Mouse (Mus musculus) liver, embryonic 16.5 days (tissue): ENCODE measurements around the gene Lsm12. TPM values are rescaled to one million over a fixed set of nuclear protein-coding genes. Genes with fewer than 3 reads are reported as not detected.

Experiments used
- ATAC-seq: fragments of 200-750 bp; cut with Nextera tagmentation; 2 replicates; pipeline ENCODE4 v1.8.0; 2017; ENCODE audit warnings: low read depth, mild to moderate bottlenecking, moderate number of reproducible peaks, moderate library complexity
- H3K27ac ChIP-seq: fragments of 300-500 bp; sonication (generic); 2 replicates; pipeline ENCODE4 v1.5.1; 2014; ENCODE audit warnings: mild to moderate bottlenecking, low read length
- H3K27me3 ChIP-seq: fragments of 300-500 bp; sonication (generic); 2 replicates; pipeline ENCODE4 v1.6.1; 2014; ENCODE audit warnings: low read depth, low read length, mixed read lengths; ENCODE audit not compliant: control insufficient read depth, insufficient read depth
- H3K36me3 ChIP-seq: fragments of 300-500 bp; sonication (generic); 2 replicates; pipeline ENCODE4 v1.6.1; 2014; ENCODE audit warnings: mild to moderate bottlenecking; ENCODE audit not compliant: control insufficient read depth, insufficient read depth
- H3K4me1 ChIP-seq: fragments of 300-500 bp; sonication (generic); 2 replicates; pipeline ENCODE4 v1.6.1; 2014; ENCODE audit warnings: low read depth, low read length, mixed read lengths; ENCODE audit not compliant: control insufficient read depth
- H3K4me2 ChIP-seq: fragments of 300-500 bp; sonication (generic); 2 replicates; pipeline ENCODE4 v1.6.1; 2014; ENCODE audit warnings: low read depth, low read length, mixed read lengths
- H3K4me3 ChIP-seq: fragments of 300-500 bp; sonication (generic); 2 replicates; pipeline ENCODE4 v1.5.1; 2014; ENCODE audit warnings: low read depth, mild to moderate bottlenecking, low read length
- H3K9ac ChIP-seq: fragments of 300-500 bp; sonication (generic); 2 replicates; pipeline ENCODE4 v1.6.1; 2014; ENCODE audit warnings: low read depth, low read length
- H3K9me3 ChIP-seq: fragments of 300-500 bp; sonication (generic); replicated peaks from 2 replicates; pipeline ENCODE4 v1.6.1; 2016; ENCODE audit warnings: low read length; ENCODE audit not compliant: control insufficient read depth
- WGBS: fragments of 180-500 bp; shearing (Covaris S2); extraction: QIAGEN DNeasy Blood & Tissue Kit; methylation state at CpG from one replicate; pipeline ENCODE4 v1.1.7; 2014; ENCODE audit not compliant: insufficient replicate concordance; 5-methylcytosine and 5-hydroxymethylcytosine counted together
- polyA plus RNA-seq: library from polyadenylated mRNA; unstranded; fragments of >200 nt; fragmentation: Nextera tagmentation; extraction: Ambion mirVana; gene quantifications from 2 replicates; pipeline ENCODE4 v1.2.1, GENCODE M21; 2015

Lsm12 gene
- polyA plus RNA-seq, 1 experiment from 2014 or later: 52.5 TPM

- 54% methylated on average over 21 of the region's 21 CpGs for WGBS
- no peak overlapping the region for H3K9ac ChIP-seq
- no peak overlapping the region for H3K4me2 ChIP-seq
- H3K27ac ChIP-seq: 0 out of 2 replicates have a peak overlapping the region, but pooled peaks have one; percentile 35
- no peaks in the 10 kb centered on the region for H3K9me3 ChIP-seq
- H3K36me3 ChIP-seq: no peaks in the 10 kb centered on the region; the same call in 1 of the 2 replicates
- H3K4me3 ChIP-seq: no peak overlapping the region
- peaks cover 8% of the 10 kb centered on the region for H3K4me1 ChIP-seq
- no peaks in the 10 kb centered on the region for H3K27me3 ChIP-seq
- peak; percentile 85 for ATAC-seq
Observed at GRCm38 (mm10) chr11:102196018-102196797, 11.1 kb upstream of the Lsm12 start.

- no peaks in the 10 kb centered on the region for H3K9me3 ChIP-seq
- WGBS: 76% methylated on average over 9 of the region's 9 CpGs
- ATAC-seq: no peak
Observed at GRCm38 (mm10) chr11:102193657-102194440, 8.8 kb upstream of the Lsm12 start.

GRCm38 (mm10) chr11:102190848-102191247 is 5.8 kb upstream of the Lsm12 start:
- Histone ChIP-seq H3K4me3 (no peak overlapping the region; the same call in 1 of the 2 replicates), H3K9me3 (no peaks in the 10 kb centered on the region), H3K27me3 (no peaks in the 10 kb centered on the region), H3K4me1 (peaks cover 24% of the 10 kb centered on the region), H3K27ac (0 out of 2 replicates have a peak overlapping the region, but pooled peaks have one; percentile 6), H3K9ac (0 out of 2 replicates have a peak overlapping the region, but pooled peaks have one; percentile 3), H3K36me3 (no peaks in the 10 kb centered on the region), H3K4me2 (peak overlapping the region; percentile 89)
- 10% methylated on average over 4 of the region's 4 CpGs for WGBS
- ATAC-seq: no peak

More at GRCm38 (mm10) chr11:102193657-102194440, 8.8 kb upstream of the Lsm12 start:
- Histone ChIP-seq H3K27me3 (no peaks in the 10 kb centered on the region), H3K27ac (no peak overlapping the region), H3K4me3 (no peak overlapping the region), H3K4me2 (no peak overlapping the region), H3K36me3 (no peaks in the 10 kb centered on the region; the same call in 1 of the 2 replicates), H3K9ac (no peak overlapping the region), H3K4me1 (peaks cover 28% of the 10 kb centered on the region)

GRCm38 (mm10) chr11:102189461-102190436 is 4.7 kb upstream of the Lsm12 start, which contains the start of gene G6pc3:
TSS of gene G6pc3 (plus strand) at chr11:102189620.
- WGBS: 1% methylated on average over 50 of the region's 50 CpGs
- Histone ChIP-seq H3K4me2 (peak within 1 kb of the TSS; percentile 89), H3K27ac (peak within 1 kb of the TSS; percentile 37; the same call in 1 of the 2 replicates), H3K9me3 (no peaks in the 10 kb centered on the region), H3K36me3 (no peaks in the 10 kb centered on the region), H3K4me1 (peaks cover 25% of the 10 kb centered on the region), H3K9ac (peak within 1 kb of the TSS; percentile 62), H3K4me3 (peak within 1 kb of the TSS; percentile 62), H3K27me3 (no peaks in the 10 kb centered on the region)
- ATAC-seq: peak; percentile 65

- ATAC-seq: no peak
- WGBS: 50% methylated on average over 6 of the region's 6 CpGs
- no peak overlapping the region for H3K9ac ChIP-seq
Observed at GRCm38 (mm10) chr11:102188980-102189379, 3.9 kb upstream of the Lsm12 start.

GRCm38 (mm10) chr11:102186235-102186634 is 1.1 kb upstream of the Lsm12 start:
- H3K27me3 ChIP-seq: no peaks in the 10 kb centered on the region
- no peak overlapping the region for H3K9ac ChIP-seq
- WGBS: 61% methylated on average over 1 of the region's 1 CpGs
- no peaks in the 10 kb centered on the region for H3K9me3 ChIP-seq
- no peak overlapping the region for H3K4me3 ChIP-seq
- no peak overlapping the region for H3K27ac ChIP-seq
- H3K4me2 ChIP-seq: no peak overlapping the region
- ATAC-seq: no peak
- peaks cover 36% of the 10 kb centered on the region for H3K4me1 ChIP-seq
- peaks cover 6% of the 10 kb centered on the region; the same call in 1 of the 2 replicates for H3K36me3 ChIP-seq

More at GRCm38 (mm10) chr11:102188980-102189379, 3.9 kb upstream of the Lsm12 start:
- peaks cover 28% of the 10 kb centered on the region for H3K4me1 ChIP-seq
- peak overlapping the region; percentile 62; the same call in 1 of the 2 replicates for H3K4me3 ChIP-seq
- no peak overlapping the region for H3K27ac ChIP-seq
- H3K9me3 ChIP-seq: no peaks in the 10 kb centered on the region
- peak overlapping the region; percentile 89 for H3K4me2 ChIP-seq
- H3K36me3 ChIP-seq: no peaks in the 10 kb centered on the region
- H3K27me3 ChIP-seq: no peaks in the 10 kb centered on the region

- Histone ChIP-seq H3K4me1 (peaks cover 31% of the 10 kb centered on the region), H3K9me3 (no peaks in the 10 kb centered on the region), H3K27me3 (no peaks in the 10 kb centered on the region), H3K4me3 (peak overlapping the region; percentile 91), H3K36me3 (peaks cover 8% of the 10 kb centered on the region; the same call in 1 of the 2 replicates), H3K9ac (no peak overlapping the region), H3K4me2 (peak overlapping the region; percentile 86), H3K27ac (no peak overlapping the region)
- no peak for ATAC-seq
- WGBS: 42% methylated on average over 3 of the region's 3 CpGs
Observed at GRCm38 (mm10) chr11:102185677-102186076, 581 bp upstream of the Lsm12 start.

GRCm38 (mm10) chr11:102184253-102184645 is 847 bp downstream of the Lsm12 start:
- H3K4me1 ChIP-seq: peaks cover 17% of the 10 kb centered on the region
- ATAC-seq: no peak
- no peaks in the 10 kb centered on the region for H3K9me3 ChIP-seq
- H3K4me2 ChIP-seq: peak overlapping the region; percentile 86
- H3K27ac ChIP-seq: peak overlapping the region; percentile 90
- 5% methylated on average over 7 of the region's 7 CpGs for WGBS
- no peaks in the 10 kb centered on the region for H3K27me3 ChIP-seq
- H3K4me3 ChIP-seq: peak overlapping the region; percentile 91
- H3K9ac ChIP-seq: peak overlapping the region; percentile 94
- H3K36me3 ChIP-seq: peaks cover 10% of the 10 kb centered on the region
